Mouse (Mus musculus) frontal cortex, postnatal 10 days (tissue): ENCODE measurements around the gene Commd6.
"Not testable (repeated sequence)": the region's sequence is repeated elsewhere in the genome, so short reads cannot be mapped to it uniquely, and the experiment has no call there.

ENCODE experiments used
- DNase-seq, 2 experiments: peaks; one replicate each; pipeline ENCODE4 v3.0.0; 2022; ENCODE audit warnings: low spot score in 2 of 2, mixed read lengths in 1 of 2

The Commd6 gene

DNA sequence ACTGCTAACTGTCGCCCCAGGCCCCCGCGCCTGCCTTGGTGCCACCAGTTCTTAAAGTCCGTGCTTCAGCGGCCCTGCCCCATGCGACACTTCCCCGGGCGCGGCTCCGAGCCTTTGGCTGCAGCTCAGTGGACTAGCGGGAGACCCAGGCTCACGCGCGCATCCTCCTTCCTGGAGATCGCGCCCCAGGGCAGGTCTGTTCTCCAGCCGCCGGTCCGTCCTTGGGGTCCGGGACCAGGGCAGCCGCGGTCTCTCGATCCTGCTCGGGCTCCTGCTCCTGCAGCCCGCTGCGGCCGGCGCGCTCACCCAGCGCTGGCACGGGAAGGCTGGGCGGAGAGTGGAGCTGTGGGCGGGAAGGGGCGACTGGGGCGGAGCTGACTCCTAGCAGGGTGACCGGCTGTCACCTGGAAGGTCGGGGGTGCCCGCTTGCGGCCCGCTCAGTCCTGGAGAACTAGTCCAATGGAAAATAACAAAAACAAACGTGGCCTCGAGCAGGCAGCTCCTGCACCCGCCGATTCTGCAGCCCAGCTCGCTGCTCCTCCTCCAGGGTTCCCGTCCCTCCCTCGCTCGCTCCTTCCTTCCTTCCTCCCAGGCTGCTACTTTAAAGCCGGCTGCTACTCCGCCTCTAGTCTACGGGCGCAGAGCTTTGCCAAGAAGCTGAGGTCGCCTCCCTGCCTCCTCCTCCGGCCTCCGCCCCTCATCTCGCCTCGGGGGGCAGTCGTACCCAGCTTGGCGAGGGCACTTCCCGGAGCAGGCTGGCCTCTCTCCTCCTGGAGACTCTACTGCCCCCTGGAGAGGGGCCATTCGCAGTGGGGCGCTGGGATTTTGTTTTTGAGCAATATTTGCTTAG lies 31.7 kb downstream of the Commd6 start, which contains the start of gene Tbc1d4:
Gene Tbc1d4, minus strand, starts transcription at position 673 of the 850 bp plus-strand sequence.
- peak; percentile 52 to 65 for DNase-seq

DNA sequence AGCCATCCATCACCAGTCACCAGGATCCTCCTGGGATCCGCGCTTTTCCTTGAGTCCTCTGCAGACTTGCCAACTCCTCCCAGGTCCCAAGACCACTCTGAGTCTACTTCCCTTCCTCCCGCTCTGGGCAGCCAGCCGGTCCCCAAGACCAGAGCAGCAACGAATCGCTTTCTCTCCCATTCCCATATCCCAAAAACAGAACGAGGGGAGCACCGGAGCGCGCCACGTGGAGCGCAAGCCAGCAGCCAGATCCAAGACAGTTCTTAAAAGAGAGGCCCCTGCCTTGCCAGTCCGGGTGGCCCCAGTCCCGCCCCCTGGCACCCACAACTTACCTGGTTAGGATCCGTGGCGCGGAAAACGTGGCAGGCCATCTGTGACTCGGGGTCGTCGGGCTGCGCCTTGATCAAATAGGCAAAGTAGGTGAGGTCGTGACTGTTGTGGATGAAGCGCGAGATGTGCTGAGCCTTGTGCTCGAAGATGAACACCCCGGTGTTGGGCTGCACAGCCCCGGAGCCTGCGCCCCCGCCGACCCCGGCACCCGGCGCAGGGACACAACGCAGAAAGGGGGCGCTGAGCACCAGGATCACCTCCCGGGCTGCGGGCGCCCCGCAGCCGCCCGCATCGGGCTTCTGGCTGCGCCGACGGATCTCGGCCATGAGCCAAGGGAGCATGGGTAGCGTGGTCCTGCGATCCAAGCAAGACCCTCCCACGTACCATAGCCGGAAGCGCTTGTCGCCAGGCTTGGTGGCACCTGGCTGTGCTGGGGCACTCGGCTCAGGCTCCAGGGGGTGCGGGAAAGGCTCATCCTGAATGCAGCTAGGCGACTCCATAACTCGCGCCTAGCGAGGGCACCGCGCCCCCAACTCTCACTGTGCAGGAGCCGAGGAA lies 32.6 kb downstream of the Commd6 start:
- peak; percentile 12 to 20 for DNase-seq

GRCm38 (mm10) chr14:101605843-101606242 lies 34.6 kb downstream of the Commd6 start:
- DNase-seq, result no peak

DNA sequence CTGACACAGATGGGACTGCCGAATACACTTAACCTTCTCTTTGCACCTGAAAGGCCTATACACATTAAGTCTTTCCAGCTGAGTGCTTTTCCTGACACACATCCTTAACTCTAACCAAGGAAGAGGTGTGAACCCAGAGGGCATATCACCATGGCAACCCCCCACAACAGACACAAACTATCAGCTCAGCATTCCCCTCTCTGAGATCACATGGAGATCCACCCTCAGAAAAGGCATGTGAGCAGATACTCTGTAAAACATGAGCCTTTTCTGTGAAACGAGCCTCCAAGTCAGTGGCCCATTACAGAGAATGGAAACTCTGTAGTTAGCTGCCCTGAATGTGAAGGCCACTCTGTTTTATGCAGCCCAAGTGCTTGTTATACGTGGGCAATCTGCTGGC lies 37.6 kb downstream of the Commd6 start:
- DNase-seq, result no peak

DNA sequence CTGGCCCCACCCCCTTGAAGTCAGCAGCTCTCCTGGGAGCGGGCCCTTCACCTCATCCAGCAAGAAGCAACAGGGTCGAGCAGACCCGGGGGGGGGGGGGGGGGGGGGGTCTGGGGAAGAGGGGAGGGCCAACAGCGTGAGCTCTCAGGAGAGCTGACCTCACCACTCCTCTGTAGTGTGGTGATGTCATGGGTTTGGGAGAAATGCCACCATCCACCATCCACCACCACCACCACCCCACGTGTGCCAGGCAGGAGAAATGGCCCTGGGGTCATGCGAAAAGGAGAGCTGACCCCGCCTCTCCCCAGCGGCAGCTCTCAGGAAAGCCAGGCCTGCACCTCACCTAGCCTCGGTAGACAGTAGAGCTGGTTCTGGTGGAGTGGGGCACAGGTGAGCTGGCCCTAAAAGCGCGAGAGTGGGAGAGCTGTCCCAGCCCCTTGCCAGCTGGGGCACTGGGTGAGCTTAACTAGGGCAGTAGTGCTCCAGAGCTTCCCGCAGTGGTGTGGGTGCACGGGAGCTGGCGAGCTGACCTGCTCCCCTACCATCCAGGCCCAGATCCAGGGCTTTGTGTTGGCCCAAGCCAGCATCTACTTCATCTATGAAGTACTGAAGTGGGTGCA lies 43.3 kb downstream of the Commd6 start:
- DNase-seq, result no peak

- DNase-seq, result no peak
These were observed 43.8 kb downstream of the Commd6 start for GRCm38 (mm10) chr14:101596691-101597090.

DNA sequence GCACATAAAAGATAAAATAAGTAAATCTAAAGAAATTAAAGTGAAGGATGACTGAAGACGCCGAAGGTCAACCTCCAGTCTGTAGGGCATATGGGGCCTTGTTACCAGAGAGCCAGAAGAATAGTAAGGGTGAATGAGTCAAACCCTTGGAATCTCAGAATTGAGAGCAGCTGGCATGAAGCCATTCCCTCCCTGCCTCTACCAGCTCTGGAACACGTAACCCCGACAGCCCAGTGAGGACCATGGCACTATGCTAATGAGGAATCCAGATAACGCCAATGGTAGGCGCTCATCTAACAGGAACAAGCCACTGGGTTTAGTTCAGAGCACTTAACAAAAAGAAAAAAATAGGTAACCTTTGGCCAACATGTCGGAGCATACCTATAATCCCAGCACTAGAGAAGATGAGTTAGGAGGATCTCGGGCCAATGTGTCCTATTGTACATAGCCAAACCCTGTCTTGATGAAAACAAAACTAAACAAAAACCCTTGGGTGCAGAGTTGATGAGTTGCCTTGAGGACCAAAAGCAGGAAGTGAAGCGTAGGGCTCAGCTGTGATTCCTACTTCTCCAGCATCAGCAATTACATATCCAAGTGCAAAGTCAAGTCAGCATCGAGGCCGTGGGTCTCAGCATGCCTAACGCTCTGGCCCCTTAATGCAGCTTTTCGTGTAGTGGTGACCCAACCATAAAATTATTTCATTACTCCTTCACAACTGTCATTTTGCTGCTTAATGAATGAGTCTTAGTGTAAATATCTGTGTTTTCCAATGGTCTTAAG lies 45.0 kb downstream of the Commd6 start:
- DNase-seq, result no peak

GRCm38 (mm10) chr14:101594001-101594400 lies 46.5 kb downstream of the Commd6 start:
- DNase-seq, result no peak

DNA sequence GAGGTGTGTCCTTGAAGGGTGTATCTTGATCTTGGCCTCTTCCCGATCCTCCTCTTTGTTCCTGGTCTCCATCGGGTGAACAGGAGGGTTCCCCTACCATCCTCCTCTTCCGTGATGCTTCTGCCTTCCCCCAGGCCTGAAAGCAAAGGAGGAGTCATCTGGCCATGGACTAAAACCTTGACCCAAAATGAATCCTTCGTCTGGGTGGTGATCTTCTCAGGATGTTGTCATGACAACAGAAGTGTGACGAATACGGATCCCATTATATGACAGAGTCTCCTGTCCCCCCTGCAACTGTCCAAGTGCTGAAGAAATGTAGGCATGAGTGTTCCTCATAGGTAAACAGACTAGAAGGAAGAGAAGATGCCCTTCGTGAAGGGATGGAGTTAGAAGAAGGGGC lies 47.1 kb downstream of the Commd6 start:
- no peak for DNase-seq

- DNase-seq, result no peak
These were observed 49.4 kb downstream of the Commd6 start for GRCm38 (mm10) chr14:101591101-101591500.

GRCm38 (mm10) chr14:101588209-101588991 lies 52.1 kb downstream of the Commd6 start:
- DNase-seq, result not testable (repeated sequence)

DNA sequence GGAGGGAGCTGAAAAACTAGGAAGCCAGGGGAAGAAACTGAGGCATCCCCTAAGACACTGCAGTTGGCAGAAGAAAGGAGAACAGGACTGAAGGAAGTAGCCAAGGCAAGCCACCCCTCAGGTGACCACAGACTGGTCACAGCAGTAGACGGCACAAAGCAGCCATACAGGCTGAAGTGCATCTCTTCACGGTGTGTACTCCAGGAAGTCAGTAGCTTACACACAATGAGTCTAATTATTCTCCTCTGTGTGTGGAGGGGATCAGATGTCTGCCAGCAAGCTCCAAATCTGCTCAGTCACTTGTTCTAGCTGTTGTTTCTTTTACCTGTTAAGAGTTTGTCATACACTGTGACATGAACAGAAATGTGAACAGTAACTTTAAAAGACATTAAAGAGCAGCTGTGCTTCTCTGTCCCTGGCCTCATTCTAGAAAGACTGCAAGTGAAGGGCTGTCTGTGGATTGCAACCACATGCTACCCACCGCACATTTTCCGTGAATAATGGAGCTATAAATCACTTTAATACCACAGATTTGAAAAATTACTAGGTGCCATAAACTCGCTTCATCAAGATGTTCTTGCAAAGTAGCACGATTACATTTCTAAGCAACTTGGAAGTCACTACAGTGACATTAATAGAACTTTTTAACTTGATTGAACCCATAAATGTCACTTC lies 53.0 kb downstream of the Commd6 start:
- not testable (repeated sequence) for DNase-seq

DNA sequence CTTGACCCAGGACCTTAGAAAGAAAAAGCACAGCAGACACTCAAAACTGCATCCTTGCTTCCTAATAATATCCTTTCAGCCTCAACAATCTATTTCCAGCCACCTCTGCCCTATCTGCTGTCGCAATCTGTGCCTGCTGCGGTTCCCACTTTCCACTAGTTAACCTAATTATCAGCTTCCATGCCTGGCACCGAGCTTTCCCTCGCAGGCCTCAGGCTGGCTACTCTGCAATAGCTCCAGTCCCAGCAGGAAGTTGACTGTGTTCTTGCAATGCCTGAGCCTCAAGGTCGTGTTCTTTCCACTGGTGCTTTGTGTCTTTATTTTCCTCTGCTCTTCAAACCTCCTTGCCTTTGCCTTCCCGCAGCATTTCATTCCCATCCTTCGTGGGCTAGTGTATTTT lies 54.4 kb downstream of the Commd6 start:
- no peak for DNase-seq
